In genomic region chr11:101952541-101953341, GRCm38 (mm10) we compare ENCODE assay signal across 9 mouse cellular contexts. TPM values are rescaled to one million over a fixed set of nuclear protein-coding genes. Genes with fewer than 3 reads are reported as not detected.
DNase-seq lines count a peak whose midpoint lies in the region; ATAC-seq and TF ChIP-seq lines count a peak whose summit lies in the region.
"Had no signal": no experiment of that assay in that cellular context is flagged by ENCODE, and none has a peak within 500 bp of the region (broad histone marks: within the 10 kb centered on the region; RNA-seq: fewer than 3 reads in every experiment).

No protein-coding gene starts in this region.

- TF ChIP-seq CTCF in liver, adult 2 months (IDR thresholded peaks at IDR 0.05; ENCODE audit: low read depth, low read length), result no peak
- no peak for TF ChIP-seq CTCF in cerebellum, adult 2 months (IDR thresholded peaks at IDR 0.05; ENCODE audit: borderline replicate concordance, insufficient read depth, low read depth, low read length)

- H3K36me3 ChIP-seq in embryonic facial prominence, embryonic 13.5 days, result no peaks in the 10 kb centered on the region
- no peaks in the 10 kb centered on the region for H3K36me3 ChIP-seq in hindbrain, embryonic 13.5 days
- no peaks in the 10 kb centered on the region for H3K36me3 ChIP-seq in liver, adult 2 months (ENCODE audit: control insufficient read depth, insufficient read depth, low read length)
- H3K36me3 ChIP-seq in myocyte (ENCODE audit: control insufficient read depth, insufficient read depth), result no peaks in the 10 kb centered on the region

- H3K4me3 ChIP-seq in embryonic facial prominence, embryonic 13.5 days, result no peak overlapping the region
- no peak overlapping the region for H3K4me3 ChIP-seq in hindbrain, embryonic 13.5 days
- H3K4me3 ChIP-seq in liver, adult 2 months (ENCODE audit: insufficient read depth, low read depth, low read length), result no peak overlapping the region
- H3K4me3 ChIP-seq in myocyte, result no peak overlapping the region
- no peak overlapping the region for H3K4me3 ChIP-seq in cerebellum, adult 2 months (replicated peaks; ENCODE audit: insufficient read depth, low read depth, low read length)

- 22% methylated on average over 24 of the region's 24 CpGs for WGBS in embryonic facial prominence, embryonic 13.5 days
- 24% methylated on average over 24 of the region's 24 CpGs for WGBS in hindbrain, embryonic 13.5 days
- 31% methylated on average over 24 of the region's 24 CpGs for WGBS in liver, adult 2 months
- 49% methylated on average over 24 of the region's 24 CpGs for WGBS in cerebellum, adult 2 months

- H3K79me2 ChIP-seq in liver, adult 2 months (ENCODE audit: control insufficient read depth, insufficient read depth, low read length), result no peaks in the 10 kb centered on the region
- no peaks in the 10 kb centered on the region for H3K79me2 ChIP-seq in myocyte (ENCODE audit: control insufficient read depth, insufficient read depth)

- peaks cover 15% of the 10 kb centered on the region for H3K4me1 ChIP-seq in embryonic facial prominence, embryonic 13.5 days
- peaks cover 17% of the 10 kb centered on the region for H3K4me1 ChIP-seq in hindbrain, embryonic 13.5 days (replicated peaks)
- H3K4me1 ChIP-seq in liver, adult 2 months (ENCODE audit: control insufficient read depth, insufficient read depth, low read length), result no peaks in the 10 kb centered on the region; the same call in 1 of the 2 replicates
- H3K4me1 ChIP-seq in cerebellum, adult 2 months (ENCODE audit: control insufficient read depth, insufficient read depth, low read length), result peaks cover 9% of the 10 kb centered on the region

- 0 out of 2 replicates have a peak overlapping the region, but pooled peaks have one; percentile 1 for H3K27ac ChIP-seq in embryonic facial prominence, embryonic 13.5 days
- H3K27ac ChIP-seq in hindbrain, embryonic 13.5 days, result no peak overlapping the region
- peak overlapping the region; percentile 66 for H3K27ac ChIP-seq in liver, adult 2 months (replicated peaks; ENCODE audit: insufficient read depth, low read depth, low read length)
- no peak overlapping the region for H3K27ac ChIP-seq in cerebellum, adult 2 months (ENCODE audit: insufficient read depth, low read length)

- H3ac ChIP-seq in myocyte (ENCODE audit: control insufficient read depth, insufficient read length), result no peak overlapping the region

- H3K27me3 ChIP-seq in embryonic facial prominence, embryonic 13.5 days, result peaks cover 8% of the 10 kb centered on the region; the same call in 1 of the 2 replicates
- peaks cover 33% of the 10 kb centered on the region for H3K27me3 ChIP-seq in hindbrain, embryonic 13.5 days
- H3K27me3 ChIP-seq in liver, adult 2 months (ENCODE audit: control insufficient read depth, insufficient read depth, low read length), result no peaks in the 10 kb centered on the region
- peaks cover 56% of the 10 kb centered on the region for H3K27me3 ChIP-seq in myocyte (ENCODE audit: control insufficient read depth, insufficient read depth, insufficient read length)
- H3K27me3 ChIP-seq in cerebellum, adult 2 months (ENCODE audit: control insufficient read depth, insufficient read depth, low read length), result no peaks in the 10 kb centered on the region

- no peak for TF ChIP-seq POLR2A in liver, adult 2 months (IDR thresholded peaks at IDR 0.05; ENCODE audit: extremely low read depth, insufficient read depth, low read length)
- TF ChIP-seq POLR2A in myocyte (IDR thresholded peaks at IDR 0.05; ENCODE audit: insufficient read length, low read depth), result no peak
- no peak for TF ChIP-seq POLR2A in cerebellum, adult 2 months (IDR thresholded peaks at IDR 0.05; ENCODE audit: borderline replicate concordance, insufficient read depth, low read length)

- H3K9me3 ChIP-seq in embryonic facial prominence, embryonic 13.5 days, result no peaks in the 10 kb centered on the region
- H3K9me3 ChIP-seq in hindbrain, embryonic 13.5 days, result no peaks in the 10 kb centered on the region

- no peak for ATAC-seq in CD4-positive, CD25-positive, alpha-beta regulatory T cell, adult 4 months
- ATAC-seq in embryonic facial prominence, embryonic 13.5 days (ENCODE audit: insufficient number of reproducible peaks, insufficient read depth, low FRiP score, low TSS enrichment, low read depth), result no peak
- no peak for ATAC-seq in hindbrain, embryonic 13.5 days (ENCODE audit: low FRiP score)
- ATAC-seq in frontal cortex, adult (ENCODE audit: low TSS enrichment), result no peak

- DNase-seq in CD4-positive, CD25-positive, alpha-beta regulatory T cell, adult 2 months (ENCODE audit: low read depth, low spot score), result peak; percentile 6
- peak; percentile 29 for DNase-seq in liver, adult 2 months (ENCODE audit: extremely low read depth, low read depth, low spot score)
- no peak for DNase-seq in cerebellum, adult 2 months

- no peak overlapping the region for H3K9ac ChIP-seq in embryonic facial prominence, embryonic 13.5 days
- H3K9ac ChIP-seq in hindbrain, embryonic 13.5 days, result 0 out of 2 replicates have a peak overlapping the region, but pooled peaks have one; percentile 2
- H3K9ac ChIP-seq in liver, adult 2 months (ENCODE audit: low read depth, low read length), result no peak overlapping the region

- H3K4me2 ChIP-seq in embryonic facial prominence, embryonic 13.5 days, result peak overlapping the region; percentile 39; the same call in 1 of the 2 replicates
- H3K4me2 ChIP-seq in hindbrain, embryonic 13.5 days, result peak overlapping the region; percentile 23
- H3K4me2 ChIP-seq in myocyte (ENCODE audit: low read depth), result peak overlapping the region; percentile 32

TF ChIP-seq in myocyte, 11 proteins besides CTCF, POLR2A, EP300 and RAD21:
- TF ChIP-seq MYOG (IDR thresholded peaks at IDR 0.05; ENCODE audit: control insufficient read depth in 1 of 3, insufficient read depth in 1 of 3, insufficient read length in 2 of 3, low read depth in 2 of 3) (peak in 2 of 3 experiments; percentile 34 to 73), TCF3 (IDR thresholded peaks at IDR 0.05; ENCODE audit: insufficient read length, low read depth) (no peak), MYOD1 (IDR thresholded peaks at IDR 0.05; ENCODE audit: control insufficient read depth in 1 of 3, insufficient read length in 2 of 3, low read depth in 2 of 3) (peak in 1 of 3 experiments; percentile 51)

RNA-seq across cellular contexts. Expression of gene Sost, which starts 14.1 kb away (rescaled TPM):
- not detected for polyA plus RNA-seq in CD4-positive, CD25-positive, alpha-beta regulatory T cell, adult 4 months (2017; shearing (Covaris generic))
- polyA plus RNA-seq in embryonic facial prominence, embryonic 13.5 days (2015; fragmentation: Nextera tagmentation; extraction: Ambion mirVana), result 0.41 and 0.42 TPM in 2 replicates
- polyA plus RNA-seq in hindbrain, embryonic 13.5 days (2015; fragmentation: Nextera tagmentation; extraction: Ambion mirVana), result 0.42 TPM in 1 of 2 replicates, not detected in the other
- total RNA-seq in liver, adult 2 months (2014; rRNA removed), result not detected in 2 replicates
- polyA plus RNA-seq in liver, adult 2 months (2012; rRNA removed), result 0.04 and 0.10 TPM in 2 replicates
- 0.25 TPM for polyA plus RNA-seq in myocyte (2012; fragmentation: generic; extraction: Trizol)
- 1.4 and 1.7 TPM in 2 replicates for polyA plus RNA-seq in cerebellum, adult 2 months (2012; rRNA removed)
- total RNA-seq: left cerebral cortex, postnatal 10 days had no signal

RNA-seq across cellular contexts. Expression of gene Cfap97d1, which starts 31.3 kb away (rescaled TPM):
- not detected for polyA plus RNA-seq in CD4-positive, CD25-positive, alpha-beta regulatory T cell, adult 4 months (2017; shearing (Covaris generic))
- not detected in 2 replicates for polyA plus RNA-seq in embryonic facial prominence, embryonic 13.5 days (2015; fragmentation: Nextera tagmentation; extraction: Ambion mirVana)
- not detected in 2 replicates for polyA plus RNA-seq in hindbrain, embryonic 13.5 days (2015; fragmentation: Nextera tagmentation; extraction: Ambion mirVana)
- total RNA-seq in liver, adult 2 months (2014; rRNA removed), result not detected in 2 replicates
- polyA plus RNA-seq in liver, adult 2 months (2012; rRNA removed), result not detected in 2 replicates
- polyA plus RNA-seq in myocyte (2012; fragmentation: generic; extraction: Trizol), result not detected
- not detected in 2 replicates for polyA plus RNA-seq in cerebellum, adult 2 months (2012; rRNA removed)
- total RNA-seq: left cerebral cortex, postnatal 10 days had no signal

RNA-seq across cellular contexts. Expression of gene Dusp3, which starts 34.1 kb away (rescaled TPM):
- 1 to 10 TPM; 1.6 to 1.7 TPM for polyA plus RNA-seq in CD4-positive, CD25-positive, alpha-beta regulatory T cell, adult 4 months (2017; shearing (Covaris generic))
- 12.1 and 14.0 TPM in 2 replicates for polyA plus RNA-seq in embryonic facial prominence, embryonic 13.5 days (2015; fragmentation: Nextera tagmentation; extraction: Ambion mirVana)
- 15.4 and 16.0 TPM in 2 replicates for polyA plus RNA-seq in hindbrain, embryonic 13.5 days (2015; fragmentation: Nextera tagmentation; extraction: Ambion mirVana)
- total RNA-seq in liver, adult 2 months (2014; rRNA removed), result 15.8 and 21.7 TPM in 2 replicates
- polyA plus RNA-seq in liver, adult 2 months (2012; rRNA removed), result 38.7 and 40.0 TPM in 2 replicates
- 81.1 TPM for polyA plus RNA-seq in myocyte (2012; fragmentation: generic; extraction: Trizol)
- 86.0 and 98.5 TPM in 2 replicates for polyA plus RNA-seq in cerebellum, adult 2 months (2012; rRNA removed)

RNA-seq across cellular contexts. Expression of gene Meox1, which starts 58.6 kb away (rescaled TPM):
- polyA plus RNA-seq in CD4-positive, CD25-positive, alpha-beta regulatory T cell, adult 4 months (2017; shearing (Covaris generic)), result not detected
- 4.3 and 6.3 TPM in 2 replicates for polyA plus RNA-seq in embryonic facial prominence, embryonic 13.5 days (2015; fragmentation: Nextera tagmentation; extraction: Ambion mirVana)
- polyA plus RNA-seq in hindbrain, embryonic 13.5 days (2015; fragmentation: Nextera tagmentation; extraction: Ambion mirVana), result 0.43 and 0.56 TPM in 2 replicates
- total RNA-seq in liver, adult 2 months (2014; rRNA removed), result 0.07 TPM in 1 of 2 replicates, not detected in the other
- 0.05 TPM in 1 of 2 replicates, not detected in the other for polyA plus RNA-seq in liver, adult 2 months (2012; rRNA removed)
- 0.16 TPM for polyA plus RNA-seq in myocyte (2012; fragmentation: generic; extraction: Trizol)
- polyA plus RNA-seq in cerebellum, adult 2 months (2012; rRNA removed), result 1.5 and 1.8 TPM in 2 replicates

Comparison
In these comparisons a context has a peak if more than half of its experiments do, and no peak if none do; other contexts are left out.
1. DNase-seq: peak in CD4-positive, CD25-positive, alpha-beta regulatory T cell, adult 2 months (single experiment) and liver, adult 2 months (single experiment); none in cerebellum, adult 2 months (0 of 2).
2. H3K27ac ChIP-seq: peak in embryonic facial prominence, embryonic 13.5 days (single experiment) and liver, adult 2 months (single experiment); none in hindbrain, embryonic 13.5 days (single experiment) and cerebellum, adult 2 months (single experiment).
3. Peak in every context shown above with its lines, with median percentiles within 50 percentile points of each other: H3K4me2 ChIP-seq.